Mouse (Mus musculus) midbrain, embryonic 13.5 days (tissue): Measurements from ENCODE around the gene Slc25a4. TPM values are rescaled to one million over a fixed set of nuclear protein-coding genes. Genes with fewer than 3 reads are reported as not detected.

ENCODE experiments used
- ATAC-seq: fragments of 200-750 bp; cut with Nextera tagmentation; 2 replicates; pipeline ENCODE4 v1.8.0; 2017; ENCODE audit warnings: mild to moderate bottlenecking, moderate TSS enrichment, moderate library complexity
- H3K27ac ChIP-seq: fragments of 300-500 bp; sonication (generic); 2 replicates; pipeline ENCODE4 v1.5.1; 2015; ENCODE audit warnings: inconsistent platforms, mild to moderate bottlenecking, moderate library complexity
- H3K27me3 ChIP-seq: fragments of 300-500 bp; sonication (generic); 2 replicates; pipeline ENCODE4 v1.6.1; 2015; ENCODE audit warnings: mild to moderate bottlenecking, inconsistent platforms
- H3K36me3 ChIP-seq: fragments of 300-500 bp; sonication (generic); 2 replicates; pipeline ENCODE4 v1.6.1; 2015; ENCODE audit warnings: mild to moderate bottlenecking, inconsistent platforms
- H3K4me1 ChIP-seq: fragments of 300-500 bp; sonication (generic); replicated peaks from 2 replicates; pipeline ENCODE4 v1.6.1; 2015; ENCODE audit warnings: inconsistent platforms
- H3K4me2 ChIP-seq: fragments of 300-500 bp; sonication (generic); replicated peaks from 2 replicates; pipeline ENCODE4 v1.6.1; 2015; ENCODE audit warnings: moderate library complexity, mild to moderate bottlenecking, inconsistent platforms
- H3K4me3 ChIP-seq: fragments of 300-500 bp; sonication (generic); replicated peaks from 2 replicates; pipeline ENCODE4 v1.5.1; 2015; ENCODE audit warnings: mild to moderate bottlenecking, inconsistent platforms
- H3K9ac ChIP-seq: fragments of 300-500 bp; sonication (generic); replicated peaks from 2 replicates; pipeline ENCODE4 v1.6.1; 2015; ENCODE audit warnings: mild to moderate bottlenecking, inconsistent platforms
- H3K9me3 ChIP-seq: fragments of 300-500 bp; sonication (generic); 2 replicates; pipeline ENCODE4 v1.6.1; 2016; ENCODE audit warnings: mild to moderate bottlenecking, inconsistent platforms
- WGBS: fragments of 180-500 bp; shearing (Covaris S2); methylation state at CpG from one replicate; pipeline ENCODE4 v1.1.7; 2015; 5-methylcytosine and 5-hydroxymethylcytosine counted together
- microRNA-seq: library from miRNA; unstranded; fragments of <30 nt; microRNA quantifications from one replicate; pipeline ENCODE4, GENCODE M21; 2016
- polyA plus RNA-seq: library from polyadenylated mRNA; unstranded; fragments of >200 nt; fragmentation: Nextera tagmentation; extraction: Ambion mirVana; gene quantifications from 2 replicates; pipeline ENCODE4 v1.2.1, GENCODE M21; 2015

Gene Slc25a4
- polyA plus RNA-seq, 1 experiment from 2014 or later: 693 TPM

DNA sequence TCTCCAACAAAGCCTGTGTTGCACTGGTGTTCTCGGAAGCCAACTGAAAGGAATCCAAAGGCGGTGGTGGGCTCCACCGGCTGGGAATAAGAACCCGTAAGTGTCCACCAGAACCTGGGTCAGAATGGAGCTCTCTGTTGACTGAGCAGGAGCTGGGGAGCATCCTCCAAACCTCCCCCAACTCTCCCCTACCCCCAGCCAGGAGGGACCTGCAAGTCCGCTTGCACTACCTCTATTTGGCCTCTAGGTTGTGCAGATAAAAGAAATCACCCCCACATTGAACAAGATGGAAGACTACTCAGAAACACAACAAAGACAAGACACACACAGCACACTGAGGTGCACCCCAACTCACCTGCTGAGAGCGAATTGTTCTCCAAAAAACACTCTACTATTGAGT is 8.7 kb downstream of the Slc25a4 start:
- H3K9me3 ChIP-seq: no peaks in the 10 kb centered on the region
- no peak overlapping the region for H3K4me3 ChIP-seq
- no peak overlapping the region for H3K27ac ChIP-seq
- no peaks in the 10 kb centered on the region for H3K27me3 ChIP-seq
- H3K36me3 ChIP-seq: peaks cover 62% of the 10 kb centered on the region
- no peak for ATAC-seq
- 87% methylated on average over 6 of the region's 6 CpGs for WGBS
- H3K9ac ChIP-seq: no peak overlapping the region
- H3K4me2 ChIP-seq: no peak overlapping the region
- H3K4me1 ChIP-seq: peaks cover 8% of the 10 kb centered on the region; the same call in 1 of the 2 replicates

DNA sequence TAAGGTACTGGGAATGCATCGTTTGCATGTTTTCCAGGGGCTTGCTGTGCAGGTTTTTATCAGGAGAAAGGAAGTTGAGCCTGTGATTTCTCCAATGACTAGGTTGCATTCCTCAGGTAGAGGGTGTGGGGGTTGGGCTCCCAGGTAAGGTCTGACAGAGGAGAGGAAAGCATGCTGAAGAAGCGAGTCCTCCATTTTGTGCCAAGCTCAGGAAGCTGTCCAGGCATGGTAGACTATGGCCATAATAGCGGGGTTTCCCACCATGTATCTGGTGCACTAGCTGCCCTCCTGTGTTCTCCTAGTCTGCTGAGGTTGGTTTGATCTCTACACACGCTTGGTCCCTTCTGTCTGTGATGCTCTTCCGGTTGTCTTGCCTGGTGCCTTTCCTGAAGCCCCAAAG is 13.4 kb downstream of the Slc25a4 start:
- Histone ChIP-seq H3K4me3 (no peak overlapping the region), H3K4me2 (no peak overlapping the region), H3K36me3 (peaks cover 49% of the 10 kb centered on the region), H3K27ac (no peak overlapping the region), H3K9ac (no peak overlapping the region), H3K9me3 (no peaks in the 10 kb centered on the region), H3K4me1 (no peaks in the 10 kb centered on the region), H3K27me3 (no peaks in the 10 kb centered on the region)
- 94% methylated on average over 5 of the region's 5 CpGs for WGBS
- no peak for ATAC-seq

DNA sequence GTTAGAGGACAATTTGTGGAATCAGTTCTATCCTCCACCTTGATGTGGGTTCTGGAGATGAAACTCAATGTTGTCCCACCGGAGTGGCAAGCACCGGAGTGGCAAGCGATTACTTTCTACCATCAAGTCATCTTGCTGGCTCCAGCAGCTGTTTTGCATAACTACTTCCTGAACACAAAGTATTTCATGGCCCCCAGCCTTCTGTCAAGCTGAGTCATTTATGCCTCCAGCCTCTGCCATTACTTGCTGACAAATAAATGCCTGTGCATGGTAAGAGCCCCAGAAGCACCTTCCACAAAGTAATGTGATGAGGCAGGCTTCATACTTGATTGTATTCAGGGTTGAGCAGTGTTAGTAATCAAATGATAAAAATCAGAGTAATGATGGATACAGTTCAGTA is 14.2 kb downstream of the Slc25a4 start:
- 83% methylated on average over 3 of the region's 3 CpGs for WGBS
- no peak for ATAC-seq
- Histone ChIP-seq H3K27ac (no peak overlapping the region), H3K9me3 (no peaks in the 10 kb centered on the region), H3K4me1 (no peaks in the 10 kb centered on the region), H3K4me2 (no peak overlapping the region), H3K4me3 (no peak overlapping the region), H3K36me3 (peaks cover 47% of the 10 kb centered on the region), H3K9ac (no peak overlapping the region), H3K27me3 (no peaks in the 10 kb centered on the region)

DNA sequence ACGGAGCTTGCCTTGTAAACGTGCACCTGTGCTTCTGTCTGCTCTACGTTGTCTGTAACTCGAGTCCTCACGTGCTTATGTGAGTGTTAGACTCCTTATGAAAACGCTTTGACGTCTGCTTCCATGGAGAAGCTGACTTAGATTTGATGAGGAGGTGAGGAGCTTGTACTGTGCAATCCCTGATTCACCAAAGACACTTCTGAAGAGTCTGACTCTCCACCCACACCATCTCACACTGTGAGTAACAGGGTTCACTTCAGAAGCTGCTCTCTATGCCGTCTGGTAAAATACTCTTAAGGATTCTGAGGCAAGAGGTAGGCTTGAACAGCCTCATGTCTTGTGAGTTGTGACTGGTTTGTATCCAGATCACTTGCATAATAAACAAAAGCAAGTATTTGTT is 18.0 kb downstream of the Slc25a4 start:
- peaks cover 36% of the 10 kb centered on the region for H3K36me3 ChIP-seq
- H3K9ac ChIP-seq: no peak overlapping the region
- no peak overlapping the region for H3K27ac ChIP-seq
- WGBS: 91% methylated on average over 8 of the region's 8 CpGs
- H3K9me3 ChIP-seq: no peaks in the 10 kb centered on the region
- ATAC-seq: no peak
- H3K4me3 ChIP-seq: no peak overlapping the region
- H3K4me2 ChIP-seq: no peak overlapping the region
- H3K27me3 ChIP-seq: no peaks in the 10 kb centered on the region
- no peaks in the 10 kb centered on the region for H3K4me1 ChIP-seq

DNA sequence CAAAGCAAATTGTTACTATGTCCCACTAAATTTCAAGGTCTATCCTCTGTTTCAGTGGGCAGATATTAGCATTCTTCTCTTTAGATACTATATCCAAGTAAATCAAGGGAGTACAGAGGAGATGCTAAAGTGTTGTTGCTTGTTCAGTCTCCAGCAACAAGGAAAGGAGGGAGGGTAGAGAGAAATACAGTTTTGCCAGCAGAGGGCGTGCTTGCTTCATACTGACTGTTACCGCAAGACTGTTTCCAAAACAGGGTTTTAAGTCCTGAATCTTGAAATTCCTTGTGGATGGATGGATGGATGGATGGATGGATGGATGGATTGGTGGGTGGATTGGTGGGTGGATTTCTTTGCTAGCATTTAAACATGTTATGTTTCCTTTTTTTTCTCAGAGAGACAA is 25.7 kb downstream of the Slc25a4 start:
- no peak overlapping the region for H3K9ac ChIP-seq
- no peak overlapping the region for H3K4me3 ChIP-seq
- no peak overlapping the region for H3K27ac ChIP-seq
- no peak overlapping the region for H3K4me2 ChIP-seq
- no peak for ATAC-seq
- 4% methylated on average over 2 of the region's 2 CpGs for WGBS
- 0 out of 2 replicates have a peak, but pooled peaks cover 3% of the 10 kb centered on the region for H3K36me3 ChIP-seq
- H3K9me3 ChIP-seq: no peaks in the 10 kb centered on the region
- H3K4me1 ChIP-seq: no peaks in the 10 kb centered on the region
- H3K27me3 ChIP-seq: no peaks in the 10 kb centered on the region

DNA sequence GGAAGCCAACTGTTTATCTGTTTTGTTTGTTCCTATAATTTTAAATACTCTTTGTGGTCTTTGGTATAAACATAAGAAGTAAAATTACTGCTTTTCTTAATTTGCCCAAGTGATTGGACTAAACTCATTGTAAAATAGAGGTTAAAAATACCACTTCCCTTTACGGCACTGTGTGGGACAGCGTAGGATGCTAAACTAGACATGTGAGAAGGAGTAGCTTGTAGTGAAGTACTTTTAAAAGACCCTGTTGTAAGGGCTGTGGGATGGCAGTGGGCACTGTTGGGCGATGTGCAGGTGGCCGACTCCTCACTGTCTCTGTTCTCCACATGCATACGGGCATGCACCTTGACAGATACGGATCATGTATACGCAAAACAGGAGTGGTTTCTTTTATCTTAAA is 30.9 kb downstream of the Slc25a4 start:
- Histone ChIP-seq H3K27ac (no peak overlapping the region), H3K9me3 (no peaks in the 10 kb centered on the region), H3K4me2 (no peak overlapping the region), H3K4me1 (no peaks in the 10 kb centered on the region), H3K36me3 (peaks cover 8% of the 10 kb centered on the region; the same call in 1 of the 2 replicates), H3K27me3 (no peaks in the 10 kb centered on the region), H3K4me3 (no peak overlapping the region), H3K9ac (no peak overlapping the region)
- no peak for ATAC-seq
- 94% methylated on average over 7 of the region's 7 CpGs for WGBS

DNA sequence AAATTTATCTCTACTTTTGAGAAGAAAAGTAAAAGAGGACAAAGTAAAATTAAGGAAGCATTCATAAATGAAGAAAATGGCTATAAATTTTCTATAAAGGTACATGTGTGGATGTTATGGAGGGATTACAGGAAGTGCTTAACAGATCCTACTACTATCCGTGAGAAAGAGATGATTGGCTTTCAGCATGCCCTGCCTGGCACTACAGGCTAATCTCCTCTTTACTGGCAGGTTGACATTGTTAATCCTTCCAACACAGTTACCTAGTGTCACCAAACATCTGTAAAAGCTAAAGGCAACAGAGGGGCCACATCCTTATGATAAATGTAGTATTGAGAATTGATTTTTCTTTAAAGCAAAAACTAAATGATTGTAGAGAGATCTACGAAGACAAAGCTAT is 37.4 kb downstream of the Slc25a4 start:
- Histone ChIP-seq H3K9ac (no peak overlapping the region), H3K4me1 (no peaks in the 10 kb centered on the region), H3K27me3 (no peaks in the 10 kb centered on the region), H3K36me3 (peaks cover 22% of the 10 kb centered on the region), H3K4me3 (no peak overlapping the region), H3K27ac (no peak overlapping the region), H3K4me2 (no peak overlapping the region), H3K9me3 (no peaks in the 10 kb centered on the region)
- ATAC-seq: no peak
- WGBS: 82% methylated on average over 2 of the region's 2 CpGs

DNA sequence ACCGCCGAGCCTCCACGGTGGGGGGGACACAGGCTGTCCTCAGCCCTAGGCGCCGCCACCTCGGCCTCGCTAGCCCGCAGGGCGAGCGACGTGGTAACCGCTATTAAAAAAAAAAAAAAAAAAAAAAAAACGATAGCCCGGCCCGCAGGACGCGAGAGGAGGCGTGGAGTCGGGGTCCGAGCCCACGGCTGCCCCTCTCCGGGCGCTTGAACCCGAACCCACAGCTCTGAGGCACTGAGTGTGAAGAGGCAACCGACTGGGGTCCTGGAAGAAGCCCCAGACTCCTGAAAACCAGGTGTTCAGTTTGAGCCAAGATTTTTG is 47.3 kb downstream of the Slc25a4 start:
- Histone ChIP-seq H3K4me2 (peak overlapping the region; percentile 67), H3K9me3 (no peaks in the 10 kb centered on the region), H3K36me3 (no peaks in the 10 kb centered on the region), H3K9ac (peak overlapping the region; percentile 84), H3K27me3 (no peaks in the 10 kb centered on the region), H3K4me1 (peaks cover 22% of the 10 kb centered on the region), H3K27ac (peak overlapping the region; percentile 86), H3K4me3 (peak overlapping the region; percentile 70)
- WGBS: 1% methylated on average over 24 of the region's 25 CpGs
- no peak for ATAC-seq

DNA sequence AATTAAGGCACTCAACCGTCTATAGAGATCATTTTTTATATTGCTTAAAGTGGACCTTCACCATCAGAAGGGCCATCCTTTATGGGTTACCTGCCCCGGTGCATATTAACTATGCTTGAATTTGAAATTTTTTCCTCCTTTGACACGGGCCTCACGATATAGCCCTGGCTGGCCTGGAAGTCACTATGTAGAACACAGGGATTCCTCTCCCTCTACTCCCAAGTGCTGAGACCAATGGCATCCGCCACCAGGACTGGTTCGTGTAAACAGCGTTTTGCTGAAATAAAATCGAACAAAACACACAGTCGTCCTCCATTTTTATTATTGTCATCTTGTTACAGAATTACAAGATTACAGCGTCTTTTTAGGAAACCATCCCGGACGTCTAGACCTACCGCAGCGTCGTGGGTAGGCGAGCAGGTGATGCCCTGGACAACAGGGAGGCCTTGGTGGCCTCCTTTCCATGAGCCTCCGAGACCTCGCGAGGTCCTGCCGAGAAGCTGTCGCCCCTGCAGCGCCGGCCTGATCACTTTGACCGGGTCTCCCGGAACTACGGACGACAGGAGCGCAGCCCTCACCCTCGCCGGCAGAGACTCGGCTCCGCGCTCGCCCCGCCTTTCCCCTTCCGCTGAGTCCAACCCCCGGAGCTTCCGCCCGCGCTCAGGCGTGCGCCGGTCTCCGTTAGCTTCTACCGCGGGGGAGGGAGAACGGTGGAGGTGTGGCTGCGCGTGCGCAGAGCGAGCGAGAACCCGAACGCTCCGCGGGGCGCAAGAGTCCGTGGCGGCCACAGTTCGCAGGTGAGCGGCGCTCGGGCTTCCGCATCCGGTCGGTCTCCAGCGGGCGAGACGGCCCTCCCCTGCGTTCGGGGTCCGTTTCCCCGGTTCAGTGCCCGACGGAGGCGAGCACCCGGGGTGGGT is 47.9 kb downstream of the Slc25a4 start:
- ATAC-seq: peak; percentile 99
- Histone ChIP-seq H3K9ac (peak overlapping the region; percentile 84), H3K36me3 (no peaks in the 10 kb centered on the region), H3K4me3 (peak overlapping the region; percentile 70), H3K4me1 (peaks cover 22% of the 10 kb centered on the region), H3K27ac (peak overlapping the region; percentile 86), H3K4me2 (peak overlapping the region; percentile 67), H3K27me3 (no peaks in the 10 kb centered on the region), H3K9me3 (no peaks in the 10 kb centered on the region)
- 2% methylated on average over 69 of the region's 77 CpGs for WGBS

Small RNAs within 50 kb of the gene (microRNA-seq; reads per million reads assigned to microRNA genes)
- gene Gm23812: not detected

Other genes with a start within 250 kb of the Slc25a4 start
- 4.0 and 4.8 TPM in 2 replicates for gene 1700029J07Rik, start 236.0 kb downstream of the Slc25a4 start, polyA plus RNA-seq
- gene Ufsp2, start 235.8 kb downstream of the Slc25a4 start, polyA plus RNA-seq: 60.3 and 62.6 TPM in 2 replicates
- gene Lrp2bp, start 212.0 kb downstream of the Slc25a4 start, polyA plus RNA-seq: 0.55 and 0.62 TPM in 2 replicates
- 32.3 and 32.6 TPM in 2 replicates for gene Ankrd37, start 205.6 kb downstream of the Slc25a4 start, polyA plus RNA-seq
- gene Cfap97, start 59.5 kb downstream of the Slc25a4 start, polyA plus RNA-seq: 28.7 and 29.2 TPM in 2 replicates
- 6.4 and 6.5 TPM in 2 replicates for gene Snx25, start 59.1 kb downstream of the Slc25a4 start, polyA plus RNA-seq
- 27.1 and 38.4 TPM in 2 replicates for gene Helt, start 83.4 kb upstream of the Slc25a4 start, polyA plus RNA-seq